Mouse (Mus musculus): Measurements from ENCODE around the gene Nat8. TPM values are rescaled to one million over a fixed set of nuclear protein-coding genes. Genes with fewer than 3 reads are reported as not detected.

Nat8 gene
- total RNA-seq (2023): not detected

DNA sequence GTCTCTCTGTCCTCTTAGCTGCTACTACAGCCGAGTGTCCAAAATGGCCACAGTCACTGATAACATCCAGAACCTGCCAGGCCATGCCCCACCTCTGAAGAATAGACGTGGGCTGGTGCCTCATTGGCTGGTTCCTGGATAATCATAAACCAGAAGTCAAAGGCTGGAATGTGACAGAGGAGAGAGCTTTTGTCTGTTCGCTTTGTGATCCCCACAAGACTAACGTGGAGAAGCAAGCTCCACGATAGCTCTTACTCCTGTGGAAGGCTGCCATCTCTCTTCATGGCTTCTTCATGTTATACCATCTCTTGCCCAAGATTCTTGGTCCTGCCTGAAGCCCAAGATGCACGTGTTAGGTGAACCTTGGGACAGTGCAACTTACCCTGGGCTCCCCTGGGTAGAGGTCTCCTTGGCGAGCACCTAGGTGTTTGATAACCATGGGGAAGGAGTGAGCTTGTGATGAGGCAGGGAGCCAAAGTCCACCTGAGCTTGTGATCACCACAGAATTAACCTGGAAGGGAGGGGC, at the start of gene Nat8:
Nat8 (minus strand) TSS at position 287 of the 526 bp plus-strand sequence.

DNA sequence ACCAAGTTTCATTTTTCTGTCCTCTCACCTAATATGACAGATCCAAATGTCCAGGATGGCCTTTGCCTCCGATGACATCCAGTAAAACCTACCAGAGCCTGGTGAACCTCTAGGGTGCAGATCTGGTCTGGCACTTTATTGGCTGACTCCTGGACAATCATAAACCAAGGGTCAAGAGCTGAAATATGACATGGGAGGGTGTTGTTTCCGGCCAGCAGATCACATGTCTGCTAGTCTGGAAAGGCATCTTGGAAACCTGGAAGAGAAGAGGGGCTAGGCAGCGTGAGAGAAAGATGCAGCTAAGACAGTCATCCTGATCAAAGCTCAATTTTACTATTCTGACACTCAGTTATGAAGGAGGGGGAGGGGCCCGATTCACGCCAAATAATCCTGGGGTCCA, 37.1 kb upstream of the Nat8 start, which contains the start of gene Nat8f2:
Nat8f2 (minus strand) TSS at position 153 of the 400 bp plus-strand sequence.

GRCm38 (mm10) chr6:85820837-85821236, 11.0 kb downstream of the Nat8 start, which contains the start of the genes Nat8f6 and Nat8f5:
Nat8f6 (minus strand) TSS chr6:85820954.
Nat8f5 (minus strand) TSS chr6:85820972.

Other genes with a start within 250 kb of the Nat8 start
- 1 to 10 TPM; 4.4 to 6.1 TPM for gene Alms1, start 244.6 kb downstream of the Nat8 start, total RNA-seq (2023)
- gene Nat8f7, start 118.9 kb downstream of the Nat8 start, total RNA-seq (2023): not detected
- gene Nat8f3, start 66.3 kb downstream of the Nat8 start, total RNA-seq (2023): not detected
- not detected for gene Nat8f6, start 11.1 kb downstream of the Nat8 start, total RNA-seq (2023)
- not detected for gene Nat8f5, start 11.1 kb downstream of the Nat8 start, total RNA-seq (2023)
- gene Nat8f2, start 37.1 kb upstream of the Nat8 start, total RNA-seq (2023): under 1 TPM; 0.18 to 0.26 TPM
- gene Nat8f4, start 72.8 kb upstream of the Nat8 start, total RNA-seq (2023): 1 to 10 TPM; 3.0 to 3.3 TPM
- 10 to 100 TPM; 19.7 to 22.7 TPM for gene Tprkb, start 79.8 kb upstream of the Nat8 start, total RNA-seq (2023)
- 1 to 10 TPM; 1.8 to 5.9 TPM for gene Nat8f1, start 83.6 kb upstream of the Nat8 start, total RNA-seq (2023)
- 100 to 1,000 TPM; 207 to 241 TPM for gene Dusp11, start 129.6 kb upstream of the Nat8 start, total RNA-seq (2023)
- gene Figla, start 184.1 kb upstream of the Nat8 start, total RNA-seq (2023): not detected
- gene Add2, start 196.6 kb upstream of the Nat8 start, total RNA-seq (2023): not detected